26 mouse cellular contexts compared by ENCODE assay signal in the genomic region with DNA sequence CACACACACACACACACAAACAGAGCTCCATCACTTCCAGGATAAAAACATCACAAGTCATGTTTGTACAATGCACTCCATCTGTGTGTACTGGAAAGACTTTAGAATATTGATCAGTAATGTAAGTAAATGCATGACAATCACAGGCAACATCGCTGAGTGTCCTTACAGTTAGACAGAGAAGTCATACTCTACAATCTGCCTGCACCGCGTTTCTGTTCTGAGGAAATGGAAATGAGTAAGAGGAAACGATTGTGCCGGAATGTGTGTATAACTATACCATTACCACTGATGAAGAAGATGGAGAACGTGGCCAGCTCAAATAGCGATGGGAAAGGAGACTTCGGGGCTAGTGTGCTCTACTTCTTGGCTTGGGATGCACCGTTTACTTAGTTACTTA.
"Had no signal": no experiment of that assay in that cellular context is flagged by ENCODE, and none has a peak within 500 bp of the region (broad histone marks: within the 10 kb centered on the region; RNA-seq: fewer than 3 reads in every experiment).

No protein-coding gene starts in this region.

- H3K36me3 ChIP-seq: embryonic facial prominence, embryonic 10.5 days; embryonic facial prominence, embryonic 12.5 days; embryonic facial prominence, embryonic 13.5 days; embryonic facial prominence, embryonic 15.5 days; forebrain, embryonic 10.5 days; forebrain, embryonic 12.5 days; forebrain, embryonic 15.5 days had no signal

- DNase-seq: cerebellum, adult 8-10 months; cerebellum, adult 9-10 months; cerebellum, adult 9-11 months; cerebellum, postnatal 10 days; cerebellum, postnatal 14 days; cerebellum, postnatal 25 days; cerebellum, postnatal 36 days; embryo, embryonic 11 days; forebrain, postnatal 0 days; gastrocnemius, adult 2 months; gastrocnemius, postnatal 10 days; gastrocnemius, postnatal 14 days; gastrocnemius, postnatal 25 days; gastrocnemius, postnatal 36 days; heart, adult 2 months had no signal

- H3K4me2 ChIP-seq: embryonic facial prominence, embryonic 12.5 days; embryonic facial prominence, embryonic 13.5 days; embryonic facial prominence, embryonic 15.5 days; forebrain, embryonic 12.5 days; forebrain, embryonic 13.5 days; forebrain, embryonic 15.5 days had no signal

- H3K4me3 ChIP-seq: embryonic facial prominence, embryonic 10.5 days; embryonic facial prominence, embryonic 12.5 days; embryonic facial prominence, embryonic 13.5 days; embryonic facial prominence, embryonic 15.5 days; erythroblast, embryonic 14.5 days; forebrain, embryonic 10.5 days; forebrain, embryonic 12.5 days; forebrain, embryonic 13.5 days; forebrain, embryonic 15.5 days; gastrocnemius, adult 2 months; heart, adult 2 months had no signal

- ATAC-seq: forebrain, embryonic 13.5 days; forebrain, embryonic 14.5 days; forebrain, embryonic 15.5 days; forebrain, embryonic 16.5 days; forebrain, postnatal 0 days had no signal

- H3K9me3 ChIP-seq: embryonic facial prominence, embryonic 10.5 days; embryonic facial prominence, embryonic 12.5 days; embryonic facial prominence, embryonic 13.5 days; embryonic facial prominence, embryonic 15.5 days; forebrain, embryonic 10.5 days; forebrain, embryonic 12.5 days; forebrain, embryonic 13.5 days; forebrain, embryonic 15.5 days had no signal

- H3K9ac ChIP-seq: embryonic facial prominence, embryonic 12.5 days; embryonic facial prominence, embryonic 13.5 days; embryonic facial prominence, embryonic 15.5 days; forebrain, embryonic 12.5 days; forebrain, embryonic 13.5 days; forebrain, embryonic 15.5 days; forebrain, postnatal 0 days had no signal

- H3K27ac ChIP-seq: embryonic facial prominence, embryonic 10.5 days; embryonic facial prominence, embryonic 12.5 days; embryonic facial prominence, embryonic 13.5 days; embryonic facial prominence, embryonic 15.5 days; forebrain, embryonic 10.5 days; forebrain, embryonic 12.5 days; forebrain, embryonic 13.5 days; forebrain, embryonic 15.5 days; gastrocnemius, adult 2 months; heart, adult 2 months had no signal

- H3K4me1 ChIP-seq: embryonic facial prominence, embryonic 15.5 days; forebrain, embryonic 15.5 days had no signal

- H3K27me3 ChIP-seq: embryonic facial prominence, embryonic 12.5 days; embryonic facial prominence, embryonic 13.5 days; embryonic facial prominence, embryonic 15.5 days; forebrain, embryonic 12.5 days; forebrain, embryonic 13.5 days; forebrain, embryonic 15.5 days had no signal
